Mouse (Mus musculus) urinary bladder, adult 2 months (tissue): ENCODE measurements around the gene Serpinb6c. TPM values are rescaled to one million over a fixed set of nuclear protein-coding genes. Genes with fewer than 3 reads are reported as not detected.

Source experiments
- polyA plus RNA-seq: library from polyadenylated mRNA; depleted of rRNA; stranded (reverse); fragments of >200 nt; gene quantifications from 2 replicates; pipeline ENCODE4 v1.2.3, GENCODE M21; 2012; rRNA removed

Serpinb6c gene
- polyA plus RNA-seq, 1 experiment: 0.45 TPM

Other genes starting within 250 kb of the Serpinb6c start
- not detected in 2 replicates for gene Serpinb6d, start 244.3 kb downstream of the Serpinb6c start, polyA plus RNA-seq
- gene Serpinb6e, start 62.3 kb downstream of the Serpinb6c start, polyA plus RNA-seq: 0.04 TPM in 1 of 2 replicates, not detected in the other
- gene Nqo2, start 59.0 kb upstream of the Serpinb6c start, polyA plus RNA-seq: 19.5 and 21.3 TPM in 2 replicates
- 8.9 and 15.2 TPM in 2 replicates for gene Ripk1, start 96.7 kb upstream of the Serpinb6c start, polyA plus RNA-seq
- 206 and 225 TPM in 2 replicates for gene Serpinb6a, start 97.1 kb upstream of the Serpinb6c start, polyA plus RNA-seq
- 51.3 and 71.5 TPM in 2 replicates for gene Bphl, start 131.9 kb upstream of the Serpinb6c start, polyA plus RNA-seq
- 140 and 213 TPM in 2 replicates for gene Tubb2a, start 172.3 kb upstream of the Serpinb6c start, polyA plus RNA-seq
- gene Tubb2b, start 224.8 kb upstream of the Serpinb6c start, polyA plus RNA-seq: 8.7 and 13.3 TPM in 2 replicates